Mouse (Mus musculus) heart, embryonic 15.5 days (tissue): ENCODE measurements around the gene Lrrtm4. TPM values are rescaled to one million over a fixed set of nuclear protein-coding genes. Genes with fewer than 3 reads are reported as not detected.

ENCODE experiments used
- ATAC-seq: fragments of 200-750 bp; cut with Nextera tagmentation; replicated peaks from 2 replicates; pipeline ENCODE4 v1.8.0; 2017; ENCODE audit warnings: low read depth, moderate TSS enrichment; ENCODE audit not compliant: insufficient number of reproducible peaks, insufficient read depth, low FRiP score
- H3K27ac ChIP-seq: fragments of 300-500 bp; sonication (generic); 2 replicates; pipeline ENCODE4 v1.5.1; 2015; ENCODE audit warnings: mild to moderate bottlenecking, inconsistent platforms
- H3K27me3 ChIP-seq: fragments of 300-500 bp; sonication (generic); 2 replicates; pipeline ENCODE4 v1.6.1; 2015; ENCODE audit warnings: inconsistent platforms
- H3K36me3 ChIP-seq: fragments of 300-500 bp; sonication (generic); 2 replicates; pipeline ENCODE4 v1.6.1; 2015; ENCODE audit warnings: mild to moderate bottlenecking, inconsistent platforms
- H3K4me1 ChIP-seq: fragments of 300-500 bp; sonication (generic); replicated peaks from 2 replicates; pipeline ENCODE4 v1.6.1; 2015; ENCODE audit warnings: inconsistent platforms
- H3K4me2 ChIP-seq: fragments of 300-500 bp; sonication (generic); 2 replicates; pipeline ENCODE4 v1.6.1; 2015; ENCODE audit warnings: inconsistent platforms, mild to moderate bottlenecking, moderate library complexity
- H3K4me3 ChIP-seq: fragments of 300-500 bp; sonication (generic); 2 replicates; pipeline ENCODE4 v1.5.1; 2015; ENCODE audit warnings: mild to moderate bottlenecking, inconsistent platforms
- H3K9ac ChIP-seq: fragments of 300-500 bp; sonication (generic); 2 replicates; pipeline ENCODE4 v1.6.1; 2015; ENCODE audit warnings: mild to moderate bottlenecking, inconsistent platforms
- H3K9me3 ChIP-seq: fragments of 300-500 bp; sonication (generic); replicated peaks from 2 replicates; pipeline ENCODE4 v1.6.1; 2016; ENCODE audit warnings: inconsistent platforms
- WGBS: fragments of 180-500 bp; shearing (Covaris S2); methylation state at CpG from one replicate; pipeline ENCODE4 v1.1.7; 2015; ENCODE audit warnings: mixed read lengths; 5-methylcytosine and 5-hydroxymethylcytosine counted together
- polyA plus RNA-seq: library from polyadenylated mRNA; unstranded; fragments of >200 nt; fragmentation: Nextera tagmentation; extraction: Ambion mirVana; gene quantifications from 2 replicates; pipeline ENCODE4 v1.2.1, GENCODE M21; 2015

The Lrrtm4 gene
- polyA plus RNA-seq, 1 experiment from 2014 or later, result 0.47 TPM

- H3K27ac ChIP-seq, result no peak overlapping the region
- H3K4me2 ChIP-seq, result no peak overlapping the region
- no peaks in the 10 kb centered on the region for H3K9me3 ChIP-seq
- H3K4me1 ChIP-seq, result no peaks in the 10 kb centered on the region
- no peaks in the 10 kb centered on the region for H3K36me3 ChIP-seq
- H3K4me3 ChIP-seq, result no peak overlapping the region
- H3K27me3 ChIP-seq, result no peaks in the 10 kb centered on the region
- H3K9ac ChIP-seq, result no peak overlapping the region
- 75% methylated on average over 3 of the region's 3 CpGs for WGBS
- no peak for ATAC-seq
Observed at GRCm38 (mm10) chr6:80328391-80328790, 309.7 kb downstream of the Lrrtm4 start.

GRCm38 (mm10) chr6:80331751-80332150, 313.1 kb downstream of the Lrrtm4 start:
- H3K9me3 ChIP-seq, result no peaks in the 10 kb centered on the region
- H3K27me3 ChIP-seq, result no peaks in the 10 kb centered on the region
- H3K27ac ChIP-seq, result no peak overlapping the region
- H3K4me2 ChIP-seq, result no peak overlapping the region
- WGBS, result 69% methylated on average over 3 of the region's 3 CpGs
- no peak for ATAC-seq
- H3K4me3 ChIP-seq, result no peak overlapping the region
- no peaks in the 10 kb centered on the region for H3K36me3 ChIP-seq
- no peak overlapping the region for H3K9ac ChIP-seq
- H3K4me1 ChIP-seq, result no peaks in the 10 kb centered on the region

GRCm38 (mm10) chr6:80352307-80352706, 333.6 kb downstream of the Lrrtm4 start:
- no peaks in the 10 kb centered on the region for H3K36me3 ChIP-seq
- WGBS, result 86% methylated on average over 1 of the region's 1 CpGs
- H3K9ac ChIP-seq, result no peak overlapping the region
- no peaks in the 10 kb centered on the region for H3K27me3 ChIP-seq
- H3K27ac ChIP-seq, result no peak overlapping the region
- 0 out of 2 replicates have a peak, but pooled peaks cover 3% of the 10 kb centered on the region for H3K4me1 ChIP-seq
- ATAC-seq, result no peak
- H3K9me3 ChIP-seq, result no peaks in the 10 kb centered on the region
- no peak overlapping the region for H3K4me3 ChIP-seq
- H3K4me2 ChIP-seq, result no peak overlapping the region

GRCm38 (mm10) chr6:80357092-80357491, 338.4 kb downstream of the Lrrtm4 start:
- H3K27ac ChIP-seq, result no peak overlapping the region
- no peak overlapping the region for H3K9ac ChIP-seq
- no peak overlapping the region for H3K4me3 ChIP-seq
- WGBS, result 16% methylated on average over 1 of the region's 1 CpGs
- no peak for ATAC-seq
- no peaks in the 10 kb centered on the region for H3K27me3 ChIP-seq
- H3K4me2 ChIP-seq, result no peak overlapping the region
- no peaks in the 10 kb centered on the region for H3K9me3 ChIP-seq
- 0 out of 2 replicates have a peak, but pooled peaks cover 3% of the 10 kb centered on the region for H3K4me1 ChIP-seq
- no peaks in the 10 kb centered on the region for H3K36me3 ChIP-seq

GRCm38 (mm10) chr6:80363593-80363992, 344.9 kb downstream of the Lrrtm4 start:
- no peak overlapping the region for H3K4me3 ChIP-seq
- ATAC-seq, result no peak

GRCm38 (mm10) chr6:80366532-80366931, 347.9 kb downstream of the Lrrtm4 start:
- no peak for ATAC-seq
- no peak overlapping the region for H3K4me3 ChIP-seq

More at GRCm38 (mm10) chr6:80363593-80363992, 344.9 kb downstream of the Lrrtm4 start:
- H3K27ac ChIP-seq, result no peak overlapping the region
- H3K4me2 ChIP-seq, result no peak overlapping the region
- no peaks in the 10 kb centered on the region for H3K9me3 ChIP-seq
- H3K9ac ChIP-seq, result no peak overlapping the region
- no peaks in the 10 kb centered on the region for H3K4me1 ChIP-seq
- no peaks in the 10 kb centered on the region for H3K36me3 ChIP-seq
- no peaks in the 10 kb centered on the region for H3K27me3 ChIP-seq

GRCm38 (mm10) chr6:80389571-80389970, 370.9 kb downstream of the Lrrtm4 start:
- 65% methylated on average over 4 of the region's 4 CpGs for WGBS
- Histone ChIP-seq H3K27me3 (no peaks in the 10 kb centered on the region), H3K4me2 (no peak overlapping the region), H3K36me3 (no peaks in the 10 kb centered on the region), H3K4me3 (no peak overlapping the region), H3K9me3 (no peaks in the 10 kb centered on the region), H3K27ac (no peak overlapping the region), H3K4me1 (no peaks in the 10 kb centered on the region), H3K9ac (no peak overlapping the region)
- no peak for ATAC-seq

More at GRCm38 (mm10) chr6:80366532-80366931, 347.9 kb downstream of the Lrrtm4 start:
- Histone ChIP-seq H3K36me3 (no peaks in the 10 kb centered on the region), H3K27ac (no peak overlapping the region), H3K9me3 (no peaks in the 10 kb centered on the region), H3K27me3 (no peaks in the 10 kb centered on the region), H3K9ac (no peak overlapping the region), H3K4me1 (no peaks in the 10 kb centered on the region), H3K4me2 (no peak overlapping the region)
- 62% methylated on average over 4 of the region's 4 CpGs for WGBS

GRCm38 (mm10) chr6:80406757-80407156, 388.1 kb downstream of the Lrrtm4 start:
- no peak for ATAC-seq
- Histone ChIP-seq H3K4me3 (no peak overlapping the region), H3K9ac (no peak overlapping the region), H3K27ac (no peak overlapping the region), H3K36me3 (no peaks in the 10 kb centered on the region), H3K27me3 (no peaks in the 10 kb centered on the region), H3K9me3 (no peaks in the 10 kb centered on the region), H3K4me2 (no peak overlapping the region), H3K4me1 (no peaks in the 10 kb centered on the region)
- WGBS, result 65% methylated on average over 1 of the region's 1 CpGs

GRCm38 (mm10) chr6:80440135-80440534, 421.5 kb downstream of the Lrrtm4 start:
- no peaks in the 10 kb centered on the region for H3K27me3 ChIP-seq
- H3K9me3 ChIP-seq, result no peaks in the 10 kb centered on the region
- H3K36me3 ChIP-seq, result no peaks in the 10 kb centered on the region
- no peak overlapping the region for H3K4me2 ChIP-seq
- no peak for ATAC-seq
- H3K4me1 ChIP-seq, result no peaks in the 10 kb centered on the region
- no peak overlapping the region for H3K4me3 ChIP-seq
- no peak overlapping the region for H3K9ac ChIP-seq
- H3K27ac ChIP-seq, result no peak overlapping the region

GRCm38 (mm10) chr6:80470546-80470945, 451.9 kb downstream of the Lrrtm4 start:
- no peak for ATAC-seq
- H3K9ac ChIP-seq, result no peak overlapping the region
- no peak overlapping the region for H3K27ac ChIP-seq
- H3K9me3 ChIP-seq, result no peaks in the 10 kb centered on the region
- no peak overlapping the region for H3K4me2 ChIP-seq
- H3K27me3 ChIP-seq, result no peaks in the 10 kb centered on the region
- 71% methylated on average over 4 of the region's 4 CpGs for WGBS
- no peaks in the 10 kb centered on the region for H3K4me1 ChIP-seq
- H3K36me3 ChIP-seq, result no peaks in the 10 kb centered on the region
- H3K4me3 ChIP-seq, result no peak overlapping the region

- H3K4me2 ChIP-seq, result no peak overlapping the region
- no peaks in the 10 kb centered on the region for H3K4me1 ChIP-seq
- no peaks in the 10 kb centered on the region for H3K9me3 ChIP-seq
- no peak overlapping the region for H3K4me3 ChIP-seq
- H3K9ac ChIP-seq, result no peak overlapping the region
- no peaks in the 10 kb centered on the region for H3K27me3 ChIP-seq
- 68% methylated on average over 3 of the region's 3 CpGs for whole genome bisulfite sequencing
- no peak for ATAC-seq
- no peaks in the 10 kb centered on the region for H3K36me3 ChIP-seq
- no peak overlapping the region for H3K27ac ChIP-seq
Observed at GRCm38 (mm10) chr6:80476153-80476552, 457.5 kb downstream of the Lrrtm4 start.

- Histone ChIP-seq H3K4me2 (no peak overlapping the region), H3K4me3 (no peak overlapping the region), H3K4me1 (no peaks in the 10 kb centered on the region), H3K9me3 (no peaks in the 10 kb centered on the region), H3K27ac (no peak overlapping the region), H3K27me3 (no peaks in the 10 kb centered on the region), H3K36me3 (no peaks in the 10 kb centered on the region), H3K9ac (no peak overlapping the region)
- ATAC-seq, result no peak
- WGBS, result 26% methylated on average over 1 of the region's 1 CpGs
Observed at GRCm38 (mm10) chr6:80545017-80545416, 526.3 kb downstream of the Lrrtm4 start.
